Mouse (Mus musculus): Measurements from ENCODE around the gene Pdpr. TPM values are rescaled to one million over a fixed set of nuclear protein-coding genes. Genes with fewer than 3 reads are reported as not detected.

Pdpr gene
- polyA plus RNA-seq, 1 experiment, result 0.89 TPM

DNA sequence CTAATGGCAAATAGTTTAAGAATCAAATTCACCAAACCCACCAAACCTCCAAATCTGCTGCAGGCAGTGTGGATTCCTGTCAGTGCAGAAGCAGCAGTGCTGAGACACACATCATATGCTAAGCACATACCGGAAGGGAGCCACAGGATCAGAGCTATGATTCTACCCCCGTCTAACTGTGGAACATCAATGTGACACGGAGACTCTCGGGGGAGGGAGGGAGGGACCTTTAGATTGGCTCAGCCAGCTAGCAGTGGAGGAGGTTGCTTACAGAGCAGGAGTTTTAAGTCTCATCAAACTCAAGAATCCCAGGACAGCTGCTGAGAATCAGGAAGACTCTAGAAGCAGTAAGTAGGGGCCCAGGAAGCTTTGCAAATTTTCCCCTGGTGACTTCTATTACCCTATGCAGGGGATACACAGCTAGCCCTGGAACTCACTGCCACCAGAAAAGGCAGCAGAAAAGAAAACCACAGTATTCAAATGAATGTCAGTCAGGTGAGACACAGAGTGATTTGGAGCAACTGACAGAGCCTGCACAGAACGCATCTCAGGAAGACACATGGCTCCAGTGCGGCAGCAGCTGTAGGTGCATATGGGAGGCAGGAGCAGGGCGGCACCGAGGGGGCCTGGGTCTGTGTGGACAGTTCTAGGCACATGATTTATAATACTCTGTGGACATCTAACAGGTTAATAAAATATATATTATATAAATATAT is 61.4 kb downstream of the Pdpr start:
- Histone ChIP-seq H3K9me3 (no peaks in the 10 kb centered on the region), H3K36me3 (replicated peaks; ENCODE audit: low read length) (peaks cover 85% of the 10 kb centered on the region), H3K4me3 (replicated peaks) (no peak overlapping the region), H3K27me3 (replicated peaks) (no peaks in the 10 kb centered on the region), H3K4me1 (peaks cover 26% of the 10 kb centered on the region)
- TF ChIP-seq GATA1 (IDR thresholded peaks at IDR 0.05; ENCODE audit: borderline replicate concordance, low read length) (no peak), FLI1 (IDR thresholded peaks at IDR 0.05; ENCODE audit: low read length) (no peak)

DNA sequence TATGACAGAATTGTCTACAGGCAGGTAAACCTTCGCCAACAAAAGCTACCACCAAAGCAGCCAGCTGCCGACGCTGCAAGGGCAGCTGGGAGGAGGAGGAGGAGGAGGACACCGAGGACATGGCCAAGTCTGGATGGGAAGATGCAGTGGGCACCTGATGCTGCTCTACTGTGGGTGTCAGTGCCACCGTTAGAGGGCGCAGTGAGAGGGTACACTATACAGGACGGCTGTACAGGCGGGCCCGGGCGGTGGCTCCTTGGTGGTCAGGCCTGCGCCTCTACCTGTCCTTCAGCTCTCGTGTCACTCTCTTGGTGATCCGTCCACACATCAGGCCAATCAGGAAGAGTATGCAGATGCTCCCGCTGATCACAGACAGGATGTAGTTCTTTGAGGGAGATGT is 63.2 kb downstream of the Pdpr start:
- H3K36me3 ChIP-seq (replicated peaks; ENCODE audit: low read length), result peaks cover 96% of the 10 kb centered on the region
- H3K27me3 ChIP-seq (replicated peaks), result no peaks in the 10 kb centered on the region
- peaks cover 26% of the 10 kb centered on the region for H3K4me1 ChIP-seq
- H3K9me3 ChIP-seq, result no peaks in the 10 kb centered on the region
- no peak for TF ChIP-seq GATA1 (IDR thresholded peaks at IDR 0.05; ENCODE audit: borderline replicate concordance, low read length)
- no peak for TF ChIP-seq FLI1 (IDR thresholded peaks at IDR 0.05; ENCODE audit: low read length)
- no peak overlapping the region for H3K4me3 ChIP-seq (replicated peaks)

DNA sequence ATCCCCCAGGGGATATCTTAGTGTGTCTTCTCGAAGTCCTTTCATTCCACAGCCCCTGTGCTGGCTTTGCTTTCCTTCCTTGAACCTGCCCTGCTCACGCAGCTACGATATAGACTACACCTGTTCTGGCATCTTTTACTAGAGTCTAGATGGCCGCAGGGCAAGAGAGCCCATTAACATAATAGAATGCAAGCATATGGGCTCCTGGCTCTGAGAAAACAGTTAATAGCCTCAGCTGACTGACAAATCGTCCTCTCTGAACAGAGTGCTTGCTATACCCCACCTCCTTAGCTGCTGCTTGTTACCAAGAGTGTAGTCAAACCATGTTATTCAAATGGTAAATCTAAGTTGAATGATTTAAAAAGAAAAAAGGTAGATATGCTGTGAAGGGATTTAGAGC is 77.2 kb downstream of the Pdpr start:
- Histone ChIP-seq H3K27me3 (replicated peaks) (no peaks in the 10 kb centered on the region), H3K4me1 (peaks cover 7% of the 10 kb centered on the region), H3K4me3 (replicated peaks) (no peak overlapping the region), H3K36me3 (replicated peaks; ENCODE audit: low read length) (peaks cover 95% of the 10 kb centered on the region), H3K9me3 (no peaks in the 10 kb centered on the region)
- no peak for TF ChIP-seq FLI1 (IDR thresholded peaks at IDR 0.05; ENCODE audit: low read length)
- no peak for TF ChIP-seq GATA1 (IDR thresholded peaks at IDR 0.05; ENCODE audit: borderline replicate concordance, low read length)

DNA sequence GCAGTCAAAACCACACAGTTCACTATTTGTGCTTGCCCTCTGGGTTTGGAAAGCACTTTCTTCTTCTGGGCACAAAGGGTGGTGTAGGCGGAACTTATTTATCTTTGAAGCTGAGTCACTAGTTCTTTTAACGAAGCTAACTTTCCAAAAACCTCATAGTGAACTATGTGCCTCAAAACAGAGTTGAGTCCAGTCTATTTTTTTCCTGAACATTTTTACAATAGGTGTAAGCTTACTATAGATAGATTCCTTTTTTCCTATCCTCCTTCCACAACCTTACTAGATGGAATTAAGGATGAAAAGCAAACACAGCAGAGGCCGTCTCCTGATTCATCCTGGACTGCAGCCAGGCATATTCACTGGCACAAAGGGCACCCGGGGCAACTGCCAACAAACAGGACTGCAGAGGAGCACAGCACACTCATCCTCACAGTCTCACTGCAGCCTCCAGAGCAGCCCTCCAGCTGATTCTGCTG is 91.1 kb downstream of the Pdpr start:
- Histone ChIP-seq H3K4me1 (peaks cover 25% of the 10 kb centered on the region), H3K4me3 (replicated peaks) (peak overlapping the region; percentile 73), H3K9me3 (no peaks in the 10 kb centered on the region), H3K27me3 (replicated peaks) (no peaks in the 10 kb centered on the region), H3K36me3 (replicated peaks; ENCODE audit: low read length) (peaks cover 68% of the 10 kb centered on the region)
- TF ChIP-seq GATA1 (IDR thresholded peaks at IDR 0.05; ENCODE audit: borderline replicate concordance, low read length) (no peak), FLI1 (IDR thresholded peaks at IDR 0.05; ENCODE audit: low read length) (no peak)

Other genes starting within 250 kb of the Pdpr start
- 0.61 and 14.0 TPM in 2 replicates for gene Cog4, start 248.0 kb upstream of the Pdpr start, polyA plus RNA-seq (2012; ENCODE audit: insufficient read depth, low replicate concordance)
- gene Sf3b3, start 247.8 kb upstream of the Pdpr start, polyA plus RNA-seq (2012; ENCODE audit: insufficient read depth, low replicate concordance), result 3.4 TPM in 1 of 2 replicates, not detected in the other
- gene Fuk, start 192.1 kb upstream of the Pdpr start, polyA plus RNA-seq (2012; ENCODE audit: insufficient read depth, low replicate concordance), result 1.6 and 3.3 TPM in 2 replicates
- gene St3gal2, start 174.7 kb upstream of the Pdpr start, polyA plus RNA-seq (2012; ENCODE audit: insufficient read depth, low replicate concordance), result 19.8 and 54.8 TPM in 2 replicates
- gene Ddx19a, start 96.8 kb upstream of the Pdpr start, polyA plus RNA-seq (2012; ENCODE audit: insufficient read depth, low replicate concordance), result 5.2 and 18.4 TPM in 2 replicates
- gene Ddx19b, start 62.9 kb upstream of the Pdpr start, polyA plus RNA-seq (2012; ENCODE audit: insufficient read depth, low replicate concordance), result 1.1 TPM in 1 of 2 replicates, not detected in the other
- gene Aars, start 61.5 kb upstream of the Pdpr start, polyA plus RNA-seq (2012; ENCODE audit: insufficient read depth, low replicate concordance), result 29.9 and 34.3 TPM in 2 replicates
- gene Exosc6, start 38.3 kb upstream of the Pdpr start, polyA plus RNA-seq (2012; ENCODE audit: insufficient read depth, low replicate concordance), result 17.8 and 46.3 TPM in 2 replicates
- gene Clec18a, start 2.2 kb upstream of the Pdpr start, polyA plus RNA-seq (2012; ENCODE audit: insufficient read depth, low replicate concordance), result not detected in 2 replicates
- gene Glg1, start 164.6 kb downstream of the Pdpr start, polyA plus RNA-seq (2012; ENCODE audit: insufficient read depth, low replicate concordance), result 18.0 and 27.3 TPM in 2 replicates
- gene Rfwd3, start 205.6 kb downstream of the Pdpr start, polyA plus RNA-seq (2012; ENCODE audit: insufficient read depth, low replicate concordance), result 0.69 TPM in 1 of 2 replicates, not detected in the other
- gene Mlkl, start 243.5 kb downstream of the Pdpr start, polyA plus RNA-seq (2012; ENCODE audit: insufficient read depth, low replicate concordance), result 3.8 TPM in 1 of 2 replicates, not detected in the other

Data from megakaryocyte, embryonic 14.5 days (primary cell).